Mouse (Mus musculus) heart, postnatal 0 days (tissue): Measurements from ENCODE around the gene Enox1. TPM values are rescaled to one million over a fixed set of nuclear protein-coding genes. Genes with fewer than 3 reads are reported as not detected.

Experiments used
- ATAC-seq: fragments of 200-750 bp; cut with Nextera tagmentation; 2 replicates; pipeline ENCODE4 v1.8.0; 2017; ENCODE audit warnings: low read depth, moderate number of reproducible peaks, moderate library complexity; ENCODE audit not compliant: insufficient read depth
- DNase-seq: peaks from one replicate; pipeline ENCODE4 v3.0.0-alpha.2; 2016; ENCODE audit warnings: low spot score
- H3K27ac ChIP-seq: fragments of 300-500 bp; sonication (generic); 2 replicates; pipeline ENCODE4 v1.5.1; 2014; ENCODE audit warnings: low read depth, mild to moderate bottlenecking
- H3K27me3 ChIP-seq: fragments of 300-500 bp; sonication (generic); 2 replicates; pipeline ENCODE4 v1.6.1; 2014; ENCODE audit warnings: low read length, mixed read lengths; ENCODE audit not compliant: control insufficient read depth, insufficient read depth
- H3K36me3 ChIP-seq: fragments of 300-500 bp; sonication (generic); replicated peaks from 2 replicates; pipeline ENCODE4 v1.6.1; 2014; ENCODE audit warnings: low read length, mixed read lengths; ENCODE audit not compliant: control insufficient read depth, insufficient read depth
- H3K4me1 ChIP-seq: fragments of 300-500 bp; sonication (generic); 2 replicates; pipeline ENCODE4 v1.6.1; 2014; ENCODE audit warnings: antibody characterized with exemption; ENCODE audit not compliant: control insufficient read depth, insufficient read depth
- H3K4me2 ChIP-seq: fragments of 300-500 bp; sonication (generic); 2 replicates; pipeline ENCODE4 v1.6.1; 2014; ENCODE audit warnings: low read depth, mild to moderate bottlenecking, low read length, moderate library complexity
- H3K4me3 ChIP-seq: fragments of 300-500 bp; sonication (generic); 2 replicates; pipeline ENCODE4 v1.5.1; 2014; ENCODE audit warnings: low read depth, low read length
- H3K9ac ChIP-seq: fragments of 300-500 bp; sonication (generic); replicated peaks from 2 replicates; pipeline ENCODE4 v1.6.1; 2014; ENCODE audit warnings: low read depth, low read length, mixed read lengths
- H3K9me3 ChIP-seq: fragments of 300-500 bp; sonication (generic); replicated peaks from 2 replicates; pipeline ENCODE4 v1.6.1; 2016; ENCODE audit warnings: low read length; ENCODE audit not compliant: control insufficient read depth
- CTCF ChIP-seq: IDR thresholded peaks from 2 replicates; pipeline ENCODE4 v1.5.1; 2016; ENCODE audit warnings: antibody characterized with exemption, control low read depth, low read depth
- EP300 ChIP-seq: IDR thresholded peaks from 2 replicates; pipeline ENCODE4 v1.6.1; 2016; ENCODE audit warnings: antibody characterized with exemption, low read depth
- WGBS: fragments of 180-500 bp; shearing (Covaris S2); extraction: QIAGEN DNeasy Blood & Tissue Kit; methylation state at CpG from one replicate; pipeline ENCODE4 v1.1.7; 2014; 5-methylcytosine and 5-hydroxymethylcytosine counted together
- polyA plus RNA-seq: library from polyadenylated mRNA; unstranded; fragments of >200 nt; fragmentation: Nextera tagmentation; extraction: Ambion mirVana; gene quantifications from 2 replicates; pipeline ENCODE4 v1.2.1, GENCODE M21; 2015
- total RNA-seq: library from RNA; depleted of rRNA; stranded (reverse); fragments of >200 nt; gene quantifications from 2 replicates; pipeline ENCODE4 v1.2.3, GENCODE M21; 2014; ENCODE audit warnings: low replicate concordance

Enox1 gene
- total and polyA plus RNA-seq, 2 experiments from 2014 or later: 0.83 to 2.6 TPM

- no peak overlapping the region for H3K4me2 ChIP-seq
- WGBS: 83% methylated on average over 6 of the region's 6 CpGs
- no peaks in the 10 kb centered on the region for H3K36me3 ChIP-seq
- peaks cover 9% of the 10 kb centered on the region; the same call in 1 of the 2 replicates for H3K4me1 ChIP-seq
- no peaks in the 10 kb centered on the region for H3K9me3 ChIP-seq
- TF ChIP-seq EP300 (no peak), CTCF (no peak)
- no peak overlapping the region for H3K27ac ChIP-seq
- no peak for ATAC-seq
- no peak overlapping the region for H3K9ac ChIP-seq
- DNase-seq: no peak
- H3K4me3 ChIP-seq: no peak overlapping the region
- H3K27me3 ChIP-seq: no peaks in the 10 kb centered on the region
Measured at GRCm38 (mm10) chr14:77642314-77642713, 485.8 kb downstream of the Enox1 start.

- DNase-seq: no peak
- no peak overlapping the region for H3K4me2 ChIP-seq
- no peak for ATAC-seq
- no peaks in the 10 kb centered on the region for H3K27me3 ChIP-seq
- 49% methylated on average over 2 of the region's 2 CpGs for WGBS
- H3K36me3 ChIP-seq: no peaks in the 10 kb centered on the region
- H3K9me3 ChIP-seq: no peaks in the 10 kb centered on the region
- no peak for TF ChIP-seq CTCF
- no peak for TF ChIP-seq EP300
- no peak overlapping the region for H3K27ac ChIP-seq
- no peaks in the 10 kb centered on the region for H3K4me1 ChIP-seq
- H3K9ac ChIP-seq: no peak overlapping the region
- H3K4me3 ChIP-seq: no peak overlapping the region
Measured at GRCm38 (mm10) chr14:77646196-77646595, 489.6 kb downstream of the Enox1 start.

GRCm38 (mm10) chr14:77647017-77647416 lies 490.5 kb downstream of the Enox1 start:
- ATAC-seq (no peak), DNase-seq (no peak)
- Histone ChIP-seq H3K9ac (no peak overlapping the region), H3K27me3 (no peaks in the 10 kb centered on the region), H3K4me2 (no peak overlapping the region), H3K36me3 (no peaks in the 10 kb centered on the region), H3K4me1 (no peaks in the 10 kb centered on the region), H3K9me3 (no peaks in the 10 kb centered on the region), H3K27ac (no peak overlapping the region), H3K4me3 (no peak overlapping the region)
- 95% methylated on average over 6 of the region's 6 CpGs for WGBS
- TF ChIP-seq CTCF: no peak
- no peak for TF ChIP-seq EP300

- H3K27ac ChIP-seq: no peak overlapping the region
- 79% methylated on average over 8 of the region's 8 CpGs for WGBS
- no peak for ATAC-seq
Measured at GRCm38 (mm10) chr14:77648305-77648704, 491.7 kb downstream of the Enox1 start.

GRCm38 (mm10) chr14:77658739-77659138 lies 502.2 kb downstream of the Enox1 start:
- no peaks in the 10 kb centered on the region for H3K4me1 ChIP-seq
- no peak for ATAC-seq
- no peak overlapping the region for H3K27ac ChIP-seq
- H3K9ac ChIP-seq: no peak overlapping the region
- H3K36me3 ChIP-seq: no peaks in the 10 kb centered on the region
- H3K9me3 ChIP-seq: no peaks in the 10 kb centered on the region
- 89% methylated on average over 4 of the region's 4 CpGs for WGBS
- no peak for DNase-seq
- H3K4me2 ChIP-seq: no peak overlapping the region
- TF ChIP-seq CTCF: no peak
- TF ChIP-seq EP300: no peak
- H3K27me3 ChIP-seq: no peaks in the 10 kb centered on the region
- no peak overlapping the region for H3K4me3 ChIP-seq

More at GRCm38 (mm10) chr14:77648305-77648704, 491.7 kb downstream of the Enox1 start:
- Histone ChIP-seq H3K4me3 (no peak overlapping the region), H3K9ac (no peak overlapping the region), H3K4me1 (no peaks in the 10 kb centered on the region), H3K9me3 (no peaks in the 10 kb centered on the region), H3K4me2 (no peak overlapping the region), H3K36me3 (no peaks in the 10 kb centered on the region), H3K27me3 (no peaks in the 10 kb centered on the region)
- no peak for TF ChIP-seq EP300
- no peak for TF ChIP-seq CTCF
- no peak for DNase-seq

- DNase-seq (no peak), ATAC-seq (no peak)
- H3K4me1 ChIP-seq: no peaks in the 10 kb centered on the region
- H3K4me3 ChIP-seq: no peak overlapping the region
- TF ChIP-seq EP300: no peak
- TF ChIP-seq CTCF: no peak
- no peak overlapping the region for H3K4me2 ChIP-seq
- H3K27ac ChIP-seq: no peak overlapping the region
- 52% methylated on average over 7 of the region's 7 CpGs for WGBS
- no peaks in the 10 kb centered on the region for H3K36me3 ChIP-seq
- H3K9ac ChIP-seq: no peak overlapping the region
- H3K27me3 ChIP-seq: no peaks in the 10 kb centered on the region
- no peaks in the 10 kb centered on the region for H3K9me3 ChIP-seq
Measured at GRCm38 (mm10) chr14:77662273-77662672, 505.7 kb downstream of the Enox1 start.
